Mouse (Mus musculus) embryonic facial prominence, embryonic 14.5 days (tissue): ENCODE results near the gene Rdh13. TPM values are rescaled to one million over a fixed set of nuclear protein-coding genes. Genes with fewer than 3 reads are reported as not detected.
"Not testable (repeated sequence)": the region's sequence is repeated elsewhere in the genome, so short reads cannot be mapped to it uniquely, and the experiment has no call there.

ENCODE experiments used
- ATAC-seq: fragments of 200-750 bp; cut with Nextera tagmentation; 2 replicates; pipeline ENCODE4 v1.8.0; 2017; ENCODE audit warnings: low read depth, moderate number of reproducible peaks, moderate TSS enrichment
- DNase-seq: peaks from one replicate; pipeline ENCODE4 v3.0.0-alpha.2; 2015; ENCODE audit warnings: low spot score
- H3K27ac ChIP-seq: fragments of 300-500 bp; sonication (generic); replicated peaks from 2 replicates; pipeline ENCODE4 v1.5.1; 2014; ENCODE audit warnings: low read depth, mild to moderate bottlenecking, low read length, moderate library complexity
- H3K27me3 ChIP-seq: fragments of 300-500 bp; sonication (generic); replicated peaks from 2 replicates; pipeline ENCODE4 v1.6.1; 2014; ENCODE audit warnings: low read length; ENCODE audit not compliant: control insufficient read depth, insufficient read depth
- H3K36me3 ChIP-seq: fragments of 300-500 bp; sonication (generic); 2 replicates; pipeline ENCODE4 v1.6.1; 2014; ENCODE audit warnings: low read length, mixed read lengths; ENCODE audit not compliant: control insufficient read depth, insufficient read depth
- H3K4me1 ChIP-seq: fragments of 300-500 bp; sonication (generic); 2 replicates; pipeline ENCODE4 v1.6.1; 2014; ENCODE audit warnings: antibody characterized with exemption, low read length; ENCODE audit not compliant: control insufficient read depth, insufficient read depth
- H3K4me2 ChIP-seq: fragments of 300-500 bp; sonication (generic); 2 replicates; pipeline ENCODE4 v1.6.1; 2014; ENCODE audit warnings: low read depth, mild to moderate bottlenecking, low read length, moderate library complexity, mixed read lengths
- H3K4me3 ChIP-seq: fragments of 300-500 bp; sonication (generic); 2 replicates; pipeline ENCODE4 v1.5.1; 2014; ENCODE audit warnings: low read depth, mild to moderate bottlenecking, low read length
- H3K9ac ChIP-seq: fragments of 300-500 bp; sonication (generic); 2 replicates; pipeline ENCODE4 v1.6.1; 2014; ENCODE audit warnings: low read depth, mild to moderate bottlenecking, low read length, moderate library complexity, mixed read lengths
- H3K9me3 ChIP-seq: fragments of 300-500 bp; sonication (generic); 2 replicates; pipeline ENCODE4 v1.6.1; 2016; ENCODE audit warnings: low read length; ENCODE audit not compliant: control insufficient read depth
- WGBS: fragments of 180-500 bp; shearing (Covaris S2); extraction: QIAGEN DNeasy Blood & Tissue Kit; methylation state at CpG from one replicate; pipeline ENCODE4 v1.1.7; 2014; 5-methylcytosine and 5-hydroxymethylcytosine counted together
- microRNA-seq: library from miRNA; unstranded; fragments of <30 nt; microRNA quantifications from one replicate; pipeline ENCODE4, GENCODE M21; 2016; ENCODE audit warnings: borderline number of aligned reads
- polyA plus RNA-seq: library from polyadenylated mRNA; unstranded; fragments of >200 nt; fragmentation: Nextera tagmentation; extraction: Ambion mirVana; gene quantifications from 2 replicates; pipeline ENCODE4 v1.2.1, GENCODE M21; 2014

The Rdh13 gene
- polyA plus RNA-seq, 1 experiment from 2014 or later: 21.6 TPM

DNA sequence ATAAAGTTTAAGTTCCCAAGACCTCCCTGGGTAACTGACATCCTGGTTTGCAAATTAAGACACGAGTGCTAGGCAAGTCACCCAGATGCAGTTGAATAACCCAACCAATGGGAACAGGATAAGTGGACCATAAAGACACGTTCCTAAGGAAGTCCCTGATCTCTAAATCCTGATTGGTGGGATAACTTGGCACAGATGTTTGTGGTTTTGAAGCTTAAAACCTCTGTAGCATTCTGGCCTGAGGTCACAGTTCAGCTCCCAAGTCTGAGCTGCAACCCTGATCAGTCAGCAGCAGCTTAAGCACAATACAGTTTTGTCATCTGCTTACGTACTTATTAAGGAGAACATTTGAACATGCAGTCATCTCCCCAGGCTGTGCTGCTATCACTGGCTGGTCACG is 25.2 kb downstream of the Rdh13 start:
- no peaks in the 10 kb centered on the region for H3K27me3 ChIP-seq
- no peak overlapping the region for H3K4me3 ChIP-seq
- DNase-seq (no peak), ATAC-seq (no peak)
- 45% methylated on average over 4 of the region's 4 CpGs for WGBS
- H3K9me3 ChIP-seq: no peaks in the 10 kb centered on the region
- no peak overlapping the region for H3K4me2 ChIP-seq
- H3K27ac ChIP-seq: no peak overlapping the region
- no peaks in the 10 kb centered on the region for H3K4me1 ChIP-seq
- H3K36me3 ChIP-seq: peaks cover 11% of the 10 kb centered on the region; the same call in 1 of the 2 replicates
- H3K9ac ChIP-seq: no peak overlapping the region

DNA sequence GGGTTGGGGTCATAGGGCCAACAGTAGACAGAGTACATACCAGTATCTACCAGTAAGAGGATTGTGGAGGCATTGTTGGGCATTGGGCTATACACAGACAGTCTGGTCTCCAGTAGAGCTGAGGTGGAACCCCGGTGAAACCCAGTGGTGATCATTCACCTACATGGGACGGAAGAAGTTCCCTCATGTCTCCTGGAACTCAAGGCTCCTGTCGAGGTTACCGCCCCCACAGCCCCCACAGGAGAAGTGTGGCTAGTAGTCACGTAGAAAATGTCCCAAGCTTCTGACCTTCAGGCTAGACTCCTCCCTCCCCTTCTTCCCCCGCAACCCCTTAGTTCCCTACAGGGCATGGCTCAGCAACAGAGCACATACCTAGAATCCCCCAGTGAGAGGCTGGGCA is 25.8 kb downstream of the Rdh13 start:
- Histone ChIP-seq H3K36me3 (peaks cover 8% of the 10 kb centered on the region; the same call in 1 of the 2 replicates), H3K27ac (no peak overlapping the region), H3K4me3 (no peak overlapping the region), H3K9me3 (no peaks in the 10 kb centered on the region), H3K9ac (no peak overlapping the region), H3K4me1 (no peaks in the 10 kb centered on the region), H3K4me2 (no peak overlapping the region), H3K27me3 (no peaks in the 10 kb centered on the region)
- WGBS: 94% methylated on average over 6 of the region's 6 CpGs
- ATAC-seq (no peak), DNase-seq (no peak)

- not testable (repeated sequence) for DNase-seq, H3K4me3 ChIP-seq, ATAC-seq, H3K4me2 ChIP-seq, H3K36me3 ChIP-seq, H3K27me3 ChIP-seq, H3K4me1 ChIP-seq, H3K27ac ChIP-seq, H3K9me3 ChIP-seq, H3K9ac ChIP-seq
- WGBS: 93% methylated on average over 15 of the region's 15 CpGs
Observed at GRCm38 (mm10) chr7:4412406-4412805, 33.0 kb downstream of the Rdh13 start.

DNA sequence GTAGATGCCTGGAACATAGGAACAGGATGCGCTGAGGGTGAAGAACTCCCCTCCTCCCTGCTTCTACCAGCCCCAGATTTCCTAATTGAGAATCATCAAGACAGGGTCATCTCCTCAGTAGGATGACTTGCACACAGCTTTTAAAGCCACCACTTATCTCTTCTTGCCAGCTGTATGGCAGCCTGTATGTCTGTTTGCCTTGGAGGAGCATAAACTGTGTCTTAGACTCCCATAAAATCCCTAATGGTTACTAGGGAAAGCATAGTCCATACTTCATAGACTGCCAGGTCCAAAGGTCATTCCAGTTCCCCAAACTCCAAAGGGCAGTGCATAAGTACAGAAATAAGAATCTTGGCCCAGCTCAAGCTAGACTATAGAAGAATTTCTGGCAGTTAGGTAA is 47.7 kb downstream of the Rdh13 start, which contains the start of gene Gp6:
Gene Gp6, minus strand, starts transcription at position 15 of the 400 bp plus-strand sequence.
- Histone ChIP-seq H3K4me2 (no peak within 1 kb of the TSS), H3K27me3 (no peaks in the 10 kb centered on the region), H3K4me3 (no peak within 1 kb of the TSS), H3K4me1 (no peaks in the 10 kb centered on the region), H3K27ac (no peak within 1 kb of the TSS), H3K36me3 (no peaks in the 10 kb centered on the region), H3K9ac (no peak within 1 kb of the TSS), H3K9me3 (no peaks in the 10 kb centered on the region)
- ATAC-seq (no peak), DNase-seq (no peak)
- 81% methylated on average over 1 of the region's 1 CpGs for WGBS

Small RNA genes within 50 kb of the gene (microRNA-seq; reads per million reads assigned to microRNA genes)
- gene Gm24605 (not detected), gene Gm24752 (not detected), gene Gm25349 (not detected)

Other genes starting within 250 kb of the Rdh13 start
- gene Lilra5, start 207.9 kb downstream of the Rdh13 start, polyA plus RNA-seq: not detected in 2 replicates
- gene Ncr1, start 107.9 kb downstream of the Rdh13 start, polyA plus RNA-seq: not detected in 2 replicates
- 0.30 and 0.36 TPM in 2 replicates for gene Gp6, start 47.9 kb downstream of the Rdh13 start, polyA plus RNA-seq
- gene Eps8l1, start 15.0 kb upstream of the Rdh13 start, polyA plus RNA-seq: 4.9 and 8.0 TPM in 2 replicates
- gene Ppp1r12c, start 56.0 kb upstream of the Rdh13 start, polyA plus RNA-seq: 49.2 and 50.8 TPM in 2 replicates
- 405 and 459 TPM in 2 replicates for gene Tnnt1, start 70.7 kb upstream of the Rdh13 start, polyA plus RNA-seq
- 2.6 and 3.4 TPM in 2 replicates for gene Tnni3, start 78.6 kb upstream of the Rdh13 start, polyA plus RNA-seq
- 1.2 and 1.4 TPM in 2 replicates for gene Dnaaf3, start 86.8 kb upstream of the Rdh13 start, polyA plus RNA-seq
- 5.8 and 8.1 TPM in 2 replicates for gene Syt5, start 101.9 kb upstream of the Rdh13 start, polyA plus RNA-seq
- gene Ptprh, start 158.4 kb upstream of the Rdh13 start, polyA plus RNA-seq: not detected in 2 replicates
- gene Tmem86b, start 185.8 kb upstream of the Rdh13 start, polyA plus RNA-seq: 1.0 and 1.2 TPM in 2 replicates
- gene Ppp6r1, start 213.4 kb upstream of the Rdh13 start, polyA plus RNA-seq: 7.1 and 7.7 TPM in 2 replicates
- 77.5 and 77.7 TPM in 2 replicates for gene Hspbp1, start 239.4 kb upstream of the Rdh13 start, polyA plus RNA-seq
- gene Brsk1, start 245.0 kb upstream of the Rdh13 start, polyA plus RNA-seq: 1.6 and 1.8 TPM in 2 replicates